Mouse (Mus musculus): ENCODE data around the gene Gm14139.
"Not testable (repeated sequence)": the region's sequence is repeated elsewhere in the genome, so short reads cannot be mapped to it uniquely, and the experiment has no call there.

GRCm38 (mm10) chr2:150181570-150181999 lies at the start of gene Gm14139:
- TF ChIP-seq GATA1, TAL1 (IDR thresholded peaks at IDR 0.05; ENCODE audit: low read length): not testable (repeated sequence)
